Mouse (Mus musculus) neutrophil, adult 59 days (primary cell): ENCODE results near the gene Olfr937. TPM values are rescaled to one million over a fixed set of nuclear protein-coding genes. Genes with fewer than 3 reads are reported as not detected.

ENCODE experiments used
- total RNA-seq, 2 experiments: library from RNA; stranded (reverse); gene quantifications; 1 replicate in 1 of 2; 2 replicates in 1 of 2; pipeline ENCODE4 v1.2.4; 2023

The Olfr937 gene
- not detected for total RNA-seq

DNA sequence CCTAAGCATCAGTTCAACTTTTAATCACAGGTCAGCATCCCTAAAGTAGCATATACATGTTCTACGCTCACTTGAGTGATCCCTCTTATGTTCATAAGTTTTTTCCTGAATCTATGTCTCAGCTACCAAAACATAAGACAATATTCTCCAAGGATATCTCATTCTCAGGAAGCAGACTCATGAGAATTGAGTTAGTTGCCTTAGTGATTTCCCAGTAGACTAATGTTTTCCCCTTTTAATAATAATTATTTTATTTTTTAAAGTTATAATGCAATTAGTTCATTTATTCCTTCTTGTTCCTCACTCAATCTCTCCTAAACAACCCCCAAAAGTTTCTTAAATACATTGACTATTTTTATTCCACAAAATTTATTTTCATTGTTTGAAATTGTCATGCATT lies at the start of gene Olfr937:
Gene Olfr937 (minus strand): TSS at position 101 of the 400 bp plus-strand sequence.

DNA sequence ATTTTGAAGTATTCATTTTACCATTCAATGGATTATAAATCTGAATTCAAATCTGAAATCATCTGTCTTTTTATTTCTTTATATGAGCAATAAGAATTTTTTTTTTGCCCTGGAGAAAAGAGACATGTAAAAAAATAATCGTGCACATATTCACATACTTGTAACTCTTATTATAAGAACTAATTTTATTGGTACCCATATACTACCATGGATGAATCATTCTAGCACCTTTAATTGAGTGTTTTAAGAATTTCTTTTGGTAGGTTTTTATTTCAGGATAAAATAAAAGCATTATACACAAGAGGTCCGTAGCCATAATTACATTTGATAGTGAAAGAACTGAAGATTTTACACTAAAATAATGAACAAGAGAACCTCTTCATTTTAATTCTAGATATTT lies 14.0 kb upstream of the Olfr937 start, which contains the start of gene Olfr938:
Gene Olfr938 (minus strand): TSS at position 101 of the 400 bp plus-strand sequence.

DNA sequence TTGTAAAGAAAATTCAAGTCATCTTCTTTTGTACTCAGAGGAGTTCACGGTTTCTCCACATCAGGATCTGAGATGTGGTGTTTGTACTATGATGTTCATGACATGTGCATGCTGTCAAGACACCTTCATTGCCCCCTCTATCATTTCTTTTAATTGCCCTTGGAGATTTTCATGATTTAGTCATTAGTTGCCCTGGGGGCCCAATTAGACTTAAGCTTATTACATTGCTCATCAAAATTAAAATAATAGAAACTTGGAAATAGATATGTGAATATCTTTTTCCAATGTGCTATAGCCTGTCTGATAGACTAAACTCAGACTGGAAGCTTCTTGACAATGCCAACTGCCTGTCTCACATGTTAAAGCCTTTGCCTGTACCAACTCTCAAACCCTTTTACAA lies 41.5 kb downstream of the Olfr937 start, which contains the start of gene Olfr146:
Gene Olfr146 (minus strand): TSS at position 101 of the 400 bp plus-strand sequence.

Other genes with a start within 250 kb of the Olfr937 start
- gene Olfr923, start 238.4 kb downstream of the Olfr937 start, total RNA-seq, result not detected
- not detected for gene Olfr924, start 220.5 kb downstream of the Olfr937 start, total RNA-seq
- gene Olfr26, start 209.9 kb downstream of the Olfr937 start, total RNA-seq, result not detected
- gene Olfr926, start 187.8 kb downstream of the Olfr937 start, total RNA-seq, result not detected
- gene Olfr930, start 135.1 kb downstream of the Olfr937 start, total RNA-seq, result not detected
- gene Olfr933, start 92.6 kb downstream of the Olfr937 start, total RNA-seq, result not detected
- not detected for gene Olfr934, start 76.6 kb downstream of the Olfr937 start, total RNA-seq
- not detected for gene Olfr935, start 65.3 kb downstream of the Olfr937 start, total RNA-seq
- gene Olfr146, start 41.6 kb downstream of the Olfr937 start, total RNA-seq, result not detected
- not detected for gene Olfr938, start 13.9 kb upstream of the Olfr937 start, total RNA-seq
- not detected for gene Olfr27, start 63.2 kb upstream of the Olfr937 start, total RNA-seq
- not detected for gene Olfr943, start 101.4 kb upstream of the Olfr937 start, total RNA-seq
- gene Olfr944, start 137.0 kb upstream of the Olfr937 start, total RNA-seq, result not detected
- not detected for gene Olfr1537, start 185.0 kb upstream of the Olfr937 start, total RNA-seq
- not detected for gene Olfr945, start 211.9 kb upstream of the Olfr937 start, total RNA-seq